Mouse (Mus musculus) embryonic facial prominence, embryonic 11.5 days (tissue): ENCODE data around the gene Ccdc186. TPM values are rescaled to one million over a fixed set of nuclear protein-coding genes. Genes with fewer than 3 reads are reported as not detected.
"Not testable (repeated sequence)": the region's sequence is repeated elsewhere in the genome, so short reads cannot be mapped to it uniquely, and the experiment has no call there.

Experiments
- ATAC-seq: fragments of 200-750 bp; cut with Nextera tagmentation; replicated peaks from 2 replicates; pipeline ENCODE4 v1.8.0; 2017; ENCODE audit warnings: low read depth; ENCODE audit not compliant: insufficient number of reproducible peaks, low FRiP score, low TSS enrichment
- DNase-seq: peaks from one replicate; pipeline ENCODE4 v3.0.0-alpha.2; 2015; ENCODE audit warnings: low spot score
- H3K27ac ChIP-seq: fragments of 300-500 bp; sonication (generic); replicated peaks from 2 replicates; pipeline ENCODE4 v1.5.1; 2014; ENCODE audit warnings: mild to moderate bottlenecking, low read depth, low read length, control low read depth
- H3K27me3 ChIP-seq: fragments of 300-500 bp; sonication (generic); 2 replicates; pipeline ENCODE4 v1.6.1; 2014; ENCODE audit warnings: mild to moderate bottlenecking, low read length, moderate library complexity, mixed read lengths; ENCODE audit not compliant: control insufficient read depth, insufficient read depth
- H3K36me3 ChIP-seq: fragments of 300-500 bp; sonication (generic); replicated peaks from 2 replicates; pipeline ENCODE4 v1.6.1; 2014; ENCODE audit warnings: low read depth, mild to moderate bottlenecking, low read length, moderate library complexity, mixed read lengths; ENCODE audit not compliant: control insufficient read depth, insufficient read depth
- H3K4me1 ChIP-seq: fragments of 300-500 bp; sonication (generic); 2 replicates; pipeline ENCODE4 v1.6.1; 2014; ENCODE audit warnings: low read length, mixed read lengths; ENCODE audit not compliant: control insufficient read depth, insufficient read depth
- H3K4me2 ChIP-seq: fragments of 300-500 bp; sonication (generic); 2 replicates; pipeline ENCODE4 v1.6.1; 2014; ENCODE audit warnings: low read depth, mild to moderate bottlenecking, control low read depth, low read length, moderate library complexity
- H3K4me3 ChIP-seq: fragments of 300-500 bp; sonication (generic); 2 replicates; pipeline ENCODE4 v1.5.1; 2014; ENCODE audit warnings: low read depth, low read length, control low read depth
- H3K9ac ChIP-seq: fragments of 300-500 bp; sonication (generic); replicated peaks from 2 replicates; pipeline ENCODE4 v1.6.1; 2014; ENCODE audit warnings: mild to moderate bottlenecking, control low read depth, low read length
- H3K9me3 ChIP-seq: fragments of 300-500 bp; sonication (generic); replicated peaks from 2 replicates; pipeline ENCODE4 v1.6.1; 2016; ENCODE audit warnings: mild to moderate bottlenecking, low read length, inconsistent platforms, mixed read lengths; ENCODE audit not compliant: control insufficient read depth
- WGBS: fragments of 180-500 bp; shearing (Covaris S2); extraction: QIAGEN DNeasy Blood & Tissue Kit; methylation state at CpG from one replicate; pipeline ENCODE4 v1.1.7; 2014; 5-methylcytosine and 5-hydroxymethylcytosine counted together
- polyA plus RNA-seq: library from polyadenylated mRNA; unstranded; fragments of >200 nt; fragmentation: Nextera tagmentation; extraction: Ambion mirVana; gene quantifications from 2 replicates; pipeline ENCODE4 v1.2.1, GENCODE M21; 2014

The Ccdc186 gene
- polyA plus RNA-seq, 1 experiment from 2014 or later: 21.4 TPM

GRCm38 (mm10) chr19:56759740-56760139, 62.2 kb downstream of the Ccdc186 start:
- H3K4me3 ChIP-seq: no peak overlapping the region
- DNase-seq (no peak), ATAC-seq (no peak)
- no peaks in the 10 kb centered on the region for H3K4me1 ChIP-seq
- H3K27me3 ChIP-seq: no peaks in the 10 kb centered on the region
- no peak overlapping the region for H3K27ac ChIP-seq
- no peak overlapping the region for H3K4me2 ChIP-seq
- H3K9me3 ChIP-seq: no peaks in the 10 kb centered on the region
- 96% methylated on average over 4 of the region's 4 CpGs for WGBS
- no peaks in the 10 kb centered on the region for H3K36me3 ChIP-seq
- H3K9ac ChIP-seq: no peak overlapping the region

- Histone ChIP-seq H3K9me3 (no peaks in the 10 kb centered on the region), H3K4me2 (no peak overlapping the region), H3K4me3 (no peak overlapping the region), H3K9ac (no peak overlapping the region), H3K27me3 (no peaks in the 10 kb centered on the region), H3K36me3 (no peaks in the 10 kb centered on the region), H3K27ac (no peak overlapping the region), H3K4me1 (no peaks in the 10 kb centered on the region)
- ATAC-seq (0 out of 2 replicates have a peak, but pooled peaks have one; percentile 23), DNase-seq (no peak)
- whole genome bisulfite sequencing: 91% methylated on average over 2 of the region's 2 CpGs
Observed at GRCm38 (mm10) chr19:56758311-56758710, 63.7 kb downstream of the Ccdc186 start.

- DNase-seq: no peak
Observed at GRCm38 (mm10) chr19:56756412-56756811, 65.6 kb downstream of the Ccdc186 start.

DNA sequence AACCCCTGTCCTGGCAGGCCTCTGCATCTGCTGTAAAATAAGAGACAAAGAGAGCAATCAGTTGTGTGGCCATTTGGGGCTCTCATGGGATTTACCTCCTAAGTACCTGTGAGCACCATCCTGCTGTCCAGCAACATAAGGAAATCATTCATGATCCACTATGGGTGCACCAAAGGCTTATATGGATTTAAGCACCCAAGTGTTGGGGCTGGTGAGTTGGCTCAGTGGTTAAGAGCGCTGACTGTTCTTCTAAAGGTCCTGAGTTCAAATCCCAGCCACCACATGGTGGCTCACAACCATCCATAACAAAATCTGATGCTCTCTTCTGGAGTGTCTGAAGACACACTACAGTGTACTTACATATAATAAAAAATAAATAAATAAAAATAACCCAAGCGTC, 67.5 kb downstream of the Ccdc186 start:
- 94% methylated on average over 2 of the region's 2 CpGs for WGBS
- H3K9ac ChIP-seq, ATAC-seq, H3K4me3 ChIP-seq, H3K4me2 ChIP-seq, DNase-seq, H3K4me1 ChIP-seq, H3K27me3 ChIP-seq, H3K36me3 ChIP-seq, H3K9me3 ChIP-seq, H3K27ac ChIP-seq: not testable (repeated sequence)

More at GRCm38 (mm10) chr19:56756412-56756811, 65.6 kb downstream of the Ccdc186 start:
- H3K9me3 ChIP-seq: no peaks in the 10 kb centered on the region
- 88% methylated on average over 10 of the region's 10 CpGs for WGBS
- ATAC-seq: no peak
- H3K36me3 ChIP-seq: no peaks in the 10 kb centered on the region
- no peak overlapping the region for H3K27ac ChIP-seq
- H3K9ac ChIP-seq: no peak overlapping the region
- H3K4me1 ChIP-seq: no peaks in the 10 kb centered on the region
- H3K4me2 ChIP-seq: no peak overlapping the region
- no peaks in the 10 kb centered on the region for H3K27me3 ChIP-seq
- no peak overlapping the region for H3K4me3 ChIP-seq

DNA sequence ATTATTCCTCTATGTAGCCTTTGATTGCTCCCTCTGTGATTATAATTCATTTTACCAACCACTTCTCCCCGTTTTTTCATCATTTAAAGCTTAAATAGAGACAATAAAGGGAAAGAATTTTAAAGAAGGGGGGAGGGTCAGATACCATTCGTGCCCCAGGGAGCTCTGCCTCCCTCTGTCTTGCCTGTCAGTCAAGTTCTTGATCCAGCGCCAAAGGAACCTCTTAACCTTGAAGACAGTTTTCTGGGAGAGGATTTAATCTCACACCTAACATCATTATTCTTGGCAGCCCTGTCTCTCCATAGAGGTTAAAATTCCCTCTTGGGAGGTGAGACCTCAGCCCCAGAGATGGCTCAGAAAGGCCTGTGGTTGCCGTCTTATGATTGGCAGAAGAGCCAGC, 71.3 kb downstream of the Ccdc186 start:
- H3K4me1 ChIP-seq: no peaks in the 10 kb centered on the region; the same call in 1 of the 2 replicates
- ATAC-seq: no peak
- H3K36me3 ChIP-seq: no peaks in the 10 kb centered on the region
- WGBS: 48% methylated on average over 4 of the region's 4 CpGs
- no peaks in the 10 kb centered on the region for H3K9me3 ChIP-seq
- no peak overlapping the region for H3K4me3 ChIP-seq
- H3K27me3 ChIP-seq: no peaks in the 10 kb centered on the region
- H3K27ac ChIP-seq: no peak overlapping the region
- no peak for DNase-seq
- H3K9ac ChIP-seq: no peak overlapping the region
- no peak overlapping the region for H3K4me2 ChIP-seq

DNA sequence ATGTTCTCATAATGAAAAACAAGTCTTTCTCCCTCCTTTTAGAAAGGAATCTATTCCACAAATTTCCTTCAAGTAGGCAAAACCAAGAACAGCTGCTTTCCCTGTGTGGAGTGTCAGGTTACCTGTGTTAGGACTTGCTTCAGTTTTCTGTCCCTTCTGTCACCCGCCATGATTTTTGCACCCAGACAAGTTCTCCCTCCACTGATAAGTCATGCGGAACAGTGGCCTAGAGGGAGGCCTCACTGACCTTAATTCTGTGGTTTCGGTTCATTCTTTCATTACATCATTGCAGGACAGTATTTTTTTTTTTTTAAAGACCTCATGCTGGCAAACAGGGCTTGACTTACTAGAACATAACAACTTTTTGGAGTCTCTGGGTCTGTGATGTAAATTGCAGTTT, 72.6 kb downstream of the Ccdc186 start:
- Histone ChIP-seq H3K4me1 (no peaks in the 10 kb centered on the region; the same call in 1 of the 2 replicates), H3K36me3 (no peaks in the 10 kb centered on the region), H3K4me2 (no peak overlapping the region), H3K4me3 (no peak overlapping the region), H3K9ac (no peak overlapping the region), H3K27ac (no peak overlapping the region), H3K9me3 (no peaks in the 10 kb centered on the region), H3K27me3 (no peaks in the 10 kb centered on the region)
- WGBS: 25% methylated on average over 3 of the region's 3 CpGs
- peak; percentile 78 for DNase-seq
- no peak for ATAC-seq

DNA sequence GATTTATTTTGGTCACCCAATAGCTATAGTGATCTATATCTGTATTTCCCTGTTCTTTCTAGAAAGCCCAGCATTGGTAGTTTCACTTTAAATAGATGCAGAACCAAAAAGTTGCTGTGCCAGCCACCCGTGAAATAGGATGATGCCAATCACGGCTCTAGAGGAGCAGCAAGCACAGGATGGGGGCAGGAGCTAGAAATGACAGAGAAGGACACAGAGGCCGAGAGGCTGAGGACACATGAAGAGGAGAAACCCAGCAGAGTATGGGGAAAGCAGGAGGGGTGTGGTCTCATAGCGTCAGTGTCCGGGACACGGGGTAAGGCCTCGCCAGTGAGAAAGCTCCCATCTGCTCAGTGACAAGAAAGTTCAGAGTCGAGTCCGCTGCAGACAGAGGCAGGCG, 74.1 kb downstream of the Ccdc186 start:
- no peaks in the 10 kb centered on the region for H3K9me3 ChIP-seq
- H3K36me3 ChIP-seq: no peaks in the 10 kb centered on the region
- 83% methylated on average over 10 of the region's 10 CpGs for WGBS
- no peak for DNase-seq
- no peak overlapping the region for H3K4me2 ChIP-seq
- H3K4me3 ChIP-seq: no peak overlapping the region
- H3K4me1 ChIP-seq: no peaks in the 10 kb centered on the region; the same call in 1 of the 2 replicates
- H3K27ac ChIP-seq: no peak overlapping the region
- no peaks in the 10 kb centered on the region for H3K27me3 ChIP-seq
- no peak overlapping the region for H3K9ac ChIP-seq
- no peak for ATAC-seq

DNA sequence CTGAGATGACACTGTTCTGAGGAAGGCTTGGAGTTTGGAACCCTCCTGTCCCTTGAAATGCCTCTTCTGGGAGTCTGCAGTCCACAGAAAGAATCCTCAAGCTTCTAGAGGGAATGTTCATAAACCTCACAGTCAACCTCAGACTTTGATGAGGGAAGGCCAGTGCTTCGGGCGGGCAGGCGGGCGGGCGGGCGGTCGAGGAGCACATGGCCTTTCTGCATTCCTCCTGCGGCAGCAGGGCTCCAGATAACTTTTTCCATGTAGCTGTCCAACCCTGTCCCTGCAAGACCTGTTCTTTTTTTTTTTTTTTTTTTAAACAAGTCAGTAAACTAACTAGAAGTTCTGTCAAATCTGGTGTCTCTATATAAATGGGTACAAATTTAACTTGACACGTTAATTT, 75.4 kb downstream of the Ccdc186 start:
- Histone ChIP-seq H3K36me3 (no peaks in the 10 kb centered on the region), H3K4me2 (no peak overlapping the region), H3K4me1 (no peaks in the 10 kb centered on the region; the same call in 1 of the 2 replicates), H3K9ac (no peak overlapping the region), H3K27ac (no peak overlapping the region), H3K27me3 (no peaks in the 10 kb centered on the region), H3K9me3 (no peaks in the 10 kb centered on the region), H3K4me3 (no peak overlapping the region)
- WGBS: 89% methylated on average over 9 of the region's 9 CpGs
- DNase-seq: no peak
- no peak for ATAC-seq
